Mouse (Mus musculus) induced T-regulatory cell, adult 2 months (primary cell): ENCODE results near the gene Cd34.

Source experiments
- DNase-seq: peaks from one replicate; pipeline ENCODE4 v3.0.0-alpha.2; 2012; ENCODE audit warnings: low read depth

Gene Cd34

GRCm38 (mm10) chr1:194976164-194976516 lies 37.5 kb downstream of the Cd34 start:
- peak; percentile 87 for DNase-seq

- DNase-seq, result peak; percentile 68
Observed at GRCm38 (mm10) chr1:194976517-194977370, 38.1 kb downstream of the Cd34 start.

- no peak for DNase-seq
Observed at GRCm38 (mm10) chr1:194977371-194977761, 38.7 kb downstream of the Cd34 start.

GRCm38 (mm10) chr1:194977946-194978720 lies 39.5 kb downstream of the Cd34 start:
- DNase-seq, result peak; percentile 44

GRCm38 (mm10) chr1:194980826-194981435 lies 42.3 kb downstream of the Cd34 start:
- DNase-seq, result no peak

- DNase-seq, result no peak
Observed at GRCm38 (mm10) chr1:194982931-194983690, 44.5 kb downstream of the Cd34 start.

- DNase-seq, result no peak
Observed at GRCm38 (mm10) chr1:194984914-194985313, 46.3 kb downstream of the Cd34 start.

GRCm38 (mm10) chr1:194985442-194986210 lies 47.0 kb downstream of the Cd34 start:
- DNase-seq, result no peak

- no peak for DNase-seq
Observed at GRCm38 (mm10) chr1:194989024-194989423, 50.4 kb downstream of the Cd34 start.

- DNase-seq, result no peak
Observed at GRCm38 (mm10) chr1:194990976-194991375, 52.4 kb downstream of the Cd34 start.

- DNase-seq, result no peak
Observed at GRCm38 (mm10) chr1:194991654-194992053, 53.0 kb downstream of the Cd34 start.

- no peak for DNase-seq
Observed at GRCm38 (mm10) chr1:194992589-194993317, 54.1 kb downstream of the Cd34 start.

- no peak for DNase-seq
Observed at GRCm38 (mm10) chr1:194993409-194993988, 54.9 kb downstream of the Cd34 start.

- DNase-seq, result no peak
Observed at GRCm38 (mm10) chr1:194994262-194994661, 55.6 kb downstream of the Cd34 start.

- DNase-seq, result peak; percentile 72
Observed at GRCm38 (mm10) chr1:194995196-194995595, 56.6 kb downstream of the Cd34 start.

GRCm38 (mm10) chr1:194998396-194998795 lies 59.8 kb downstream of the Cd34 start:
- DNase-seq, result no peak

GRCm38 (mm10) chr1:195003328-195003727 lies 64.7 kb downstream of the Cd34 start:
- DNase-seq, result no peak

GRCm38 (mm10) chr1:195004194-195004593 lies 65.6 kb downstream of the Cd34 start:
- DNase-seq, result no peak

GRCm38 (mm10) chr1:195006267-195006666 lies 67.6 kb downstream of the Cd34 start:
- no peak for DNase-seq
